Mouse (Mus musculus) embryonic facial prominence, embryonic 12.5 days (tissue): Measurements from ENCODE around the gene Mdfic. TPM values are rescaled to one million over a fixed set of nuclear protein-coding genes. Genes with fewer than 3 reads are reported as not detected.

Experiments used
- ATAC-seq: fragments of 200-750 bp; cut with Nextera tagmentation; 2 replicates; pipeline ENCODE4 v1.8.0; 2017; ENCODE audit not compliant: insufficient number of reproducible peaks, insufficient read depth, low FRiP score, low TSS enrichment
- H3K27ac ChIP-seq: fragments of 300-500 bp; sonication (generic); 2 replicates; pipeline ENCODE4 v1.5.1; 2016; ENCODE audit warnings: mild to moderate bottlenecking
- H3K27me3 ChIP-seq: fragments of 300-500 bp; sonication (generic); 2 replicates; pipeline ENCODE4 v1.6.1; 2016; ENCODE audit warnings: mild to moderate bottlenecking, moderate library complexity
- H3K36me3 ChIP-seq: fragments of 300-500 bp; sonication (generic); 2 replicates; pipeline ENCODE4 v1.6.1; 2016; ENCODE audit warnings: mild to moderate bottlenecking
- H3K4me1 ChIP-seq: fragments of 300-500 bp; sonication (generic); 2 replicates; pipeline ENCODE4 v1.6.1; 2016
- H3K4me2 ChIP-seq: fragments of 300-500 bp; sonication (generic); replicated peaks from 2 replicates; pipeline ENCODE4 v1.6.1; 2016; ENCODE audit warnings: mild to moderate bottlenecking, moderate library complexity
- H3K4me3 ChIP-seq: fragments of 300-500 bp; sonication (generic); 2 replicates; pipeline ENCODE4 v1.5.1; 2016; ENCODE audit warnings: mild to moderate bottlenecking
- H3K9ac ChIP-seq: fragments of 300-500 bp; sonication (generic); 2 replicates; pipeline ENCODE4 v1.6.1; 2016; ENCODE audit warnings: mild to moderate bottlenecking, moderate library complexity
- H3K9me3 ChIP-seq: fragments of 300-500 bp; sonication (generic); 2 replicates; pipeline ENCODE4 v1.6.1; 2016; ENCODE audit warnings: mild to moderate bottlenecking, moderate library complexity
- WGBS: fragments of 180-500 bp; shearing (Covaris S2); methylation state at CpG from one replicate; pipeline ENCODE4 v1.1.7; 2016; 5-methylcytosine and 5-hydroxymethylcytosine counted together
- polyA plus RNA-seq: library from polyadenylated mRNA; unstranded; fragments of >200 nt; fragmentation: Nextera tagmentation; extraction: Ambion mirVana; gene quantifications from 2 replicates; pipeline ENCODE4 v1.2.1, GENCODE M21; 2016

The Mdfic gene
- polyA plus RNA-seq, 1 experiment from 2014 or later = 13.6 TPM

DNA sequence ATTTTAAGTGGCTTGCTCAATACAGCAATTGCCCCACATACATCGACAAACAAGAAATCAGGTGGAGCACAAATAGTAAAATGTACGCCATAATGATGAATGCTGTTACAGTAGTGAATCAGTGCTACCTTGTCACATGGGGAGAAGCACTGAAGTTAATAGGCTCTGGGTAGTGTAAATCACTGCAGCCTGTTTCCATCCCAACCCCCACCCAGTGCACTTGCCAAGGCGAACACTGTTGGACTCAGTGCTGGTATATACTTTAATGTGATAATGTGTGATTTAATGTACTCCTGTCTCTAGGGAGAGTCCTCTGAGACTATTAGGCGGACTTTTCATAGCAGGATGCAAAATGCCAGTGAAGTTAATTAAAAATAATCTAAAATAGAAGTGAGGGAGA is 3.8 kb downstream of the Mdfic start:
- WGBS = 82% methylated on average over 4 of the region's 4 CpGs
- ATAC-seq = no peak
- H3K4me1 ChIP-seq = 0 out of 2 replicates have a peak, but pooled peaks cover 9% of the 10 kb centered on the region

DNA sequence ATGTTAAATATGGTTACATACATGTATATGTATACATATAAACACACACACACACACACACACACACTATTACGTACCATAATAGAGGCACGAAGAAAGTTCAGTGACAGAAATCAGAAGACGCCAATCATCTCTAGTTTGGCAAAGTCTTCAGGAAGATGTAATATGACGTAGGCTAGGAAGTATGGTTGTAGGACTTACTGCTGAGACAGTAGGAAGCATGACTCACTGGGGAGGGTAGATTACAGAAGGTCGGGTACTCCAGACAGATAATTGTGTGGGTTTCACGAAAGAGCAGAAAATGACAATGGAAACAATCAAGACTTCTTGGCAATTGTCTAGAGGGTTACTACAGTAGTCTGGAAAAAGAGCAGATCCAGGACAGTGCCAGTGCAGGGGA is 6.0 kb downstream of the Mdfic start:
- no peak for ATAC-seq
- no peak overlapping the region for H3K4me2 ChIP-seq
- H3K36me3 ChIP-seq = no peaks in the 10 kb centered on the region
- H3K27ac ChIP-seq = no peak overlapping the region
- no peaks in the 10 kb centered on the region for H3K9me3 ChIP-seq
- peaks cover 5% of the 10 kb centered on the region; the same call in 1 of the 2 replicates for H3K4me1 ChIP-seq
- H3K27me3 ChIP-seq = no peaks in the 10 kb centered on the region
- H3K9ac ChIP-seq = no peak overlapping the region
- 84% methylated on average over 6 of the region's 6 CpGs for WGBS
- H3K4me3 ChIP-seq = no peak overlapping the region

More for the DNA sequence above, 3.8 kb downstream of the Mdfic start:
- no peak overlapping the region for H3K27ac ChIP-seq
- no peaks in the 10 kb centered on the region for H3K9me3 ChIP-seq
- no peaks in the 10 kb centered on the region for H3K27me3 ChIP-seq
- H3K9ac ChIP-seq = no peak overlapping the region
- H3K4me2 ChIP-seq = no peak overlapping the region
- H3K36me3 ChIP-seq = no peaks in the 10 kb centered on the region
- H3K4me3 ChIP-seq = no peak overlapping the region

DNA sequence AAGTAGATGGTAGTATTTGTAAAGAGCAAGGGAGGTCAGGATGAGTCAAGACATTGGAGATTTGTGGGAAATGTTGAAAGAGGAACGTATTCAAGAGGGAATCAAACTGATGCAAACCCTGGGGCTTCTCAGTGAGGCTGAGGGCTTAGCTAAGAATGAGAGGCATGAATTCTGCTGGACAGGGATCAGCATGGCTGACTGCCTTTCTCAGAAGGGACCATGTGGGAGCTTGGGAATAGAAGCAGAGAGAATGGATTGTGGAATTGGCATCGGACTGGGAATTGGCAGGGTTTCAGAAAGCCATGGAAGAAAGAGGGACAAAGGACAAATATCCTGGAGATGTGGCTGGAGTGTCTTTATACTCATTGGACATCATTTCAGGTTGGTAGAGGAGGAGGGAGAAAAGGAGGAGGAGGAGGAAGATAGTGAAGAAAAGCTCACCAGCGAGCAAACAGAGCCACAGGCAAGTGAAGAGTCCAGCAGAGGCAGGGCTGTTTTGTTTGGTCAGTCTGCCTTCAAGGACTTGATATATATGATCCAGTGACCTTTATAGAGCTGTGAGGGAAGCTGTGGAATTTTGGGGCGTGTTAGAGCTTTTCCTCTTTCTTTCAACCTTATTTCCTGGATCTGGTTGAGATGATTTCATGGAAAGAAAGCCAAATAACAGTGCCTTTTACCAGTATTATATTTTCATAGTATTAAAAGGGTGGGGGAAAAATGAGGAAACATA is 7.4 kb downstream of the Mdfic start:
- Histone ChIP-seq H3K27me3 (no peaks in the 10 kb centered on the region), H3K4me1 (no peaks in the 10 kb centered on the region; the same call in 1 of the 2 replicates), H3K4me3 (no peak overlapping the region), H3K27ac (no peak overlapping the region), H3K9ac (no peak overlapping the region), H3K36me3 (no peaks in the 10 kb centered on the region), H3K9me3 (no peaks in the 10 kb centered on the region), H3K4me2 (no peak overlapping the region)
- 67% methylated on average over 4 of the region's 4 CpGs for WGBS
- ATAC-seq = no peak

DNA sequence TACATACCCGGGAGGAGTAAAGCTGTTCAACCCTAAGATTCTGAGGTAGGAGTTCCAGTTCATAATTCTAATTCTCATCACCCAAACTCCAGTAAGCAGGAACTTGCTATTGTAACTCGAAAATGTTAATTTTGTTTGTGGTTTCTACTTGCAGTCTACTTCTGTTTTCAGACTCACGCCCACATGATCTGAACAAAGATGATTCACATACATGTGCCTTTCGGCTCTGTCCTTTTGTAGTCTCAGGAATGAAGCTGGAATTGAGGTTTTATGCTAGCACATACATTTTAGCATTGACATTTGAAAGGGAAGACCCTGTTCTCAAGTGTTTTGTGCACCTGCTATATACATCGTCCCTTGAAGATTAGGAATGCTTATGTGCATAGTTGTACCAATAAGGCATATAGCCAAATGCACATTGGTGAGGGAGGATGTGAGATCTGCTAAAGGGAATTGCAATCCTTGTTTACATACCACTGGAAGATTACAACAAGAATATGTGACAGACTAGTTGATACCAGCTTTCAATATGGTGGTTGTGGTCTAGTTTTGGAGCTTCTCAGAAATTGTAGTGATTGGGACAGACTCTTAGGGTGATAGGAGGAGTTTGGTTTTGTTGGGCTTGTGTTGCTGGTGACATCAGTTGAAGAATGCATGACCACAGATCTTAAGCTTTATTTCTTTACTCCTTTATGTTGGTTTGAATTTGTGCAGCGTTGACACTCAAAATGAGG is 8.6 kb downstream of the Mdfic start:
- H3K27ac ChIP-seq = no peak overlapping the region
- 91% methylated on average over 6 of the region's 6 CpGs for WGBS
- H3K4me3 ChIP-seq = no peak overlapping the region
- no peak overlapping the region for H3K4me2 ChIP-seq
- no peaks in the 10 kb centered on the region for H3K9me3 ChIP-seq
- H3K27me3 ChIP-seq = no peaks in the 10 kb centered on the region
- H3K36me3 ChIP-seq = no peaks in the 10 kb centered on the region
- H3K9ac ChIP-seq = no peak overlapping the region
- no peak for ATAC-seq
- H3K4me1 ChIP-seq = no peaks in the 10 kb centered on the region; the same call in 1 of the 2 replicates

DNA sequence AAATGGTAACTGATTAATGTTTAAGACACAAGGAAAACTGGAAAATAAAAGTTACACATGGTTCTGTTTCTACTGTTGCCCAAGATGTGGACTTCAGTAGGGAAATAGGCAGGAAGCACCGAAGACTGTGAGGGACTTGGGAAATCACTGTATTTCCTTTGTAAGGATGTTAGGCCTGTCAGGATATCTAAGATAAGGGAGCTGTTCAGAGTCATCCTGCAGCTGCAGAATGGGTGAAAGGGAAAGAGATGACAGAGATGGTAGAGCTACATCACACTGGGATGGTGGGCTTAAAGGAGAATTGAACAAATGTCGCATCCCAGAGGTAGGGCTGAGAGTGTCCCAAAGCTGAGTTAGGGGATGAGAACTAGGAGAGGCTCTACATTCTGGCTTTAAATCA is 9.8 kb downstream of the Mdfic start:
- Histone ChIP-seq H3K27me3 (no peaks in the 10 kb centered on the region), H3K4me1 (no peaks in the 10 kb centered on the region; the same call in 1 of the 2 replicates), H3K36me3 (no peaks in the 10 kb centered on the region), H3K9ac (no peak overlapping the region), H3K4me3 (no peak overlapping the region), H3K27ac (no peak overlapping the region), H3K9me3 (no peaks in the 10 kb centered on the region), H3K4me2 (no peak overlapping the region)
- no peak for ATAC-seq
- WGBS = 92% methylated on average over 2 of the region's 2 CpGs

DNA sequence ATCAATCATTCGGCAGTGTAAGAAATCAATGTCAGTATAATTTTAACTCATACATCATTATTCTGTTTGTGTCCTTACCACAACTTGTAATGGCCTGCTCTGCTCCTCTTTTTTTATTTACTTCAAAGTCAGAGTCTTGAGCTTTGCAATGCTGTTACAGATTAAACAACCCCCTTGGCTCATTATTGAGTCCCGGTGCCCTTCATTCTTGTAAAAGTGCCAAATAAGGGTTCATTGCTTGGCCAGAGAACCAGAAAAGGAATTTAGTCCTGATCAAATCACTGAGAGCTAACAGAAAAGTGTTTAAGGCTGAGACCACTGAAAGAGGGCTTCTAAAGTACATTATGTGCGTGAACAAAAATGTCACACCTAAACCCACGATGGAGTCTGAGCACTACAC is 10.2 kb downstream of the Mdfic start:
- H3K9ac ChIP-seq = no peak overlapping the region
- 77% methylated on average over 4 of the region's 4 CpGs for WGBS
- H3K36me3 ChIP-seq = no peaks in the 10 kb centered on the region
- H3K4me2 ChIP-seq = no peak overlapping the region
- H3K4me3 ChIP-seq = no peak overlapping the region
- H3K9me3 ChIP-seq = no peaks in the 10 kb centered on the region
- H3K4me1 ChIP-seq = no peaks in the 10 kb centered on the region; the same call in 1 of the 2 replicates
- ATAC-seq = no peak
- no peaks in the 10 kb centered on the region for H3K27me3 ChIP-seq
- no peak overlapping the region for H3K27ac ChIP-seq

DNA sequence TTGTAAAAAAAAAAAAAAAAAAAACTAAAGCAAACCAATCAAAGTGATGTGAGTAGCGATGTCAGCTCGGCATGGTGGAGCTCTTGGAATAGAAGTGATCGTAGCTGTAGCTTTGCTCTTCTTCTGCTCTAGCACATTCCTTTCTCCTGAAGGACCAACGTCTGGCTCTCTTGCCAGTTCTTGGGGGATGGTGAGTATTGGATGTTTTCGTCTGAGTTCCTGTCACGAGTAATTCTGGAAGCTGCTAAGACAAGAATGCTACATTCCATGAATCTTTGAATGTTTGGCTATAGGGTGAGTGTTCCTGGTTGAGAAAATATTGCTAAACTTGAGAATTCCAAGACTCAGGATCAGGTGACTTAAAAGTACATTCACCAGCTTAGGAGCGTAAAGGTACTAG is 11.0 kb downstream of the Mdfic start:
- Histone ChIP-seq H3K27me3 (no peaks in the 10 kb centered on the region), H3K36me3 (no peaks in the 10 kb centered on the region), H3K27ac (no peak overlapping the region), H3K4me2 (no peak overlapping the region), H3K4me1 (no peaks in the 10 kb centered on the region; the same call in 1 of the 2 replicates), H3K9me3 (no peaks in the 10 kb centered on the region), H3K4me3 (no peak overlapping the region), H3K9ac (no peak overlapping the region)
- 66% methylated on average over 7 of the region's 7 CpGs for WGBS
- ATAC-seq = no peak

DNA sequence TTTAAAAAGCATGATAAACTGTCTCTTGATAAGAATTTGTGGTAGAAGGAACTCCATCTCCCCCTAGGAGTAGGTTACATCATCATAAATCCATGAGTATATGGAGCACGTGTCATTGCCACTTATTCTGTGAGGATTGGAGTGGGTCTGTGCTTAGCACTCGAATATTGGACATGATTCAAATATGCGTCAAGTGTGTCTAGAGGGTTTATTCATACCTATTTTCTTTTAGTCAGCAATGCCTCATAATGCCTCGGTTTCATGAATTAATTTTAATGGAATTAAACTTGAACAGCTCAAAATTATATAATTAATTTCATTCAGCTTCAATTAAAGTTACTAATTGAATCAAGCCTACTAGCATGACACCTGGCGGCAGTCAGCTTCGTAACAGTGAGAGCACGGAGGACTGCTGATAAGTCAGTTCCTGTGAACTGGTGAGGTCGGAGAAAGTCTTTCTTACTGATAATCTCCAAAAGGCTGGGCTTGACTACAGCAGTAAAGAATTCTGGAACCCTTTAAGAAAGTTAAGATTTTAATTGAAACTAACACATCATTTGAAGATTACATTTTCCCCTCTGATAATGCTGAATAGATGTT is 17.0 kb downstream of the Mdfic start:
- Histone ChIP-seq H3K27ac (no peak overlapping the region), H3K4me3 (no peak overlapping the region), H3K4me2 (no peak overlapping the region), H3K36me3 (0 out of 2 replicates have a peak, but pooled peaks cover 6% of the 10 kb centered on the region), H3K9me3 (no peaks in the 10 kb centered on the region), H3K9ac (no peak overlapping the region), H3K4me1 (no peaks in the 10 kb centered on the region), H3K27me3 (no peaks in the 10 kb centered on the region)
- no peak for ATAC-seq
- WGBS = 69% methylated on average over 8 of the region's 8 CpGs

DNA sequence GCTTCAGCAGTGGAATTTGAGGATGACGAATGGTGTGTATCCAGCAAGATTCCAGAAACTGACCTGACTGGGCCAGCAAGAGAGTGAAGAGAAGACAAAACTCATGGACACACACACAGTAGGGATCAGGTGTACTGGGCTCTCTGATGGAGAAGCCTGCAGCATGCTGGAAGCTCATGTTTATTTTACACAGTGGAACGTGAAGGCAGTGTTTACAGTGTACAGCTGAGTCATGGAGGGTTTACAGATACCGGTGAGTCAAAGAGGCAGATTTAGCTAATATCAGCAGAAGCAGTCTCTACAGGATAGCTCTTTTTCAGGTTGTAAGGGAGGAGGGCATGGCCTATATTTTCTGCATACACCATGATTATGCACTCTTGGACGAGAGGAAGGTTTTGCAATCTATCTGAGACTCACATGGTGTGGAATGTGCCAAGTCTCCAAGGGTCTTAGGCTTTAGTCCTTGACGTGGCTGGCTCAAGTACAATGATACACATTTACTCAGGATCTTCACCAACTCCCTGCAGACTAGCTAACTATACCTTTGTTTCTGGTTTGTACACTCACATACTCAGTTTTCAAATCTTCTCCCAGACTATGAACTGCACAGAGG is 18.0 kb downstream of the Mdfic start:
- no peak overlapping the region for H3K27ac ChIP-seq
- H3K4me3 ChIP-seq = no peak overlapping the region
- ATAC-seq = no peak
- no peaks in the 10 kb centered on the region for H3K27me3 ChIP-seq
- peaks cover 1% of the 10 kb centered on the region; the same call in 1 of the 2 replicates for H3K4me1 ChIP-seq
- H3K9ac ChIP-seq = no peak overlapping the region
- 81% methylated on average over 5 of the region's 5 CpGs for WGBS
- H3K9me3 ChIP-seq = no peaks in the 10 kb centered on the region
- no peak overlapping the region for H3K4me2 ChIP-seq
- 0 out of 2 replicates have a peak, but pooled peaks cover 6% of the 10 kb centered on the region for H3K36me3 ChIP-seq

DNA sequence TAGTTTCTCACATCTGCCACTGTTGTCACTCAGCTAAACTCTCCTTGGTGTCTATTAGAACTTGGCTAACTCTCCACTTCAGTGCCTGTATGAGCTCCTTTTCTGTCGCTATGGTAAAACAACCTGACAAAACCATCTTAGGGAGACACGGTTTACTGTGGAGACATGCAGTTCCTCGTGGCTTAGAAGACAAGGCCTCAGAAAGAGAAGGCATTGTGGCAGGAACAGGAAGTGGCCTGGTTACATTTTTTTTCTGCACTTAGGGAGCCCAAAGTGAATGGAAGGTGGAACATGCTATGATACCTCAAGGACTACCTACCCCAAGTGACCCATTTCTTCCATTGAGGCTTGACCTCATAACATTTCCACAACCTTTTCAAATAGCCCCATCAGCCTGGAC is 18.7 kb downstream of the Mdfic start:
- 82% methylated on average over 3 of the region's 3 CpGs for WGBS

DNA sequence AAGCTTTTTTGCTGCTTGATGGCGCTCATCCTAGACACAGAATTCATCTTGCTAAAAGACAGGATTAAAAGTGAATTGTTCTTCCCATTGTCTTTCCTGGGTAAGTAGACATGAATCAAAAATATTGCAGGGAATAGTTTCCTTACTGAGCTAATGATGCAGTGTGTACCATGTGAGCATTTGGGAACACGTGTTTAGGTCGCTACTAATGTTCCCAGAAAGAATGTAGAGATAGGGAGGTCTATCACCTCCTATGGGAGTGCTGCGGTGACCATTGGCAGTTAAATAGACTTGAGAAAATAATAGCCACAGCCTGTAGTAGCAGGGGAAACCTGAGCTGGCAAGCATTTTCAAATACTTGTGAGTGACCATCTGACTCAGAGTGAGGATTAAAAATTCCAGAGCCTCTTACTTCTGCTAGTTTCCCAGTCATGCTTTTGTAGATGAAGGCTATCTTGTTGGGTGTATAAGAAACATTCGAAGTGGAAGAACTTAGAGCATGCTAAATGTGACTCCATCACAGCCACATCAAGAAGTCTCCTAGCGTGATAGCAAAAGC is 22.2 kb downstream of the Mdfic start:
- ATAC-seq = no peak
- H3K4me2 ChIP-seq = no peak overlapping the region
- no peaks in the 10 kb centered on the region for H3K9me3 ChIP-seq
- H3K27me3 ChIP-seq = no peaks in the 10 kb centered on the region
- peaks cover 6% of the 10 kb centered on the region; the same call in 1 of the 2 replicates for H3K4me1 ChIP-seq
- no peak overlapping the region for H3K4me3 ChIP-seq
- 78% methylated on average over 6 of the region's 6 CpGs for WGBS
- no peak overlapping the region for H3K27ac ChIP-seq
- H3K9ac ChIP-seq = no peak overlapping the region
- H3K36me3 ChIP-seq = peaks cover 6% of the 10 kb centered on the region; the same call in 1 of the 2 replicates

More for the DNA sequence above, 18.7 kb downstream of the Mdfic start:
- 0 out of 2 replicates have a peak, but pooled peaks cover 6% of the 10 kb centered on the region for H3K36me3 ChIP-seq
- no peaks in the 10 kb centered on the region for H3K9me3 ChIP-seq
- no peak overlapping the region for H3K27ac ChIP-seq
- H3K4me3 ChIP-seq = no peak overlapping the region
- no peaks in the 10 kb centered on the region for H3K27me3 ChIP-seq
- no peak overlapping the region for H3K9ac ChIP-seq
- ATAC-seq = no peak
- peaks cover 6% of the 10 kb centered on the region; the same call in 1 of the 2 replicates for H3K4me1 ChIP-seq
- no peak overlapping the region for H3K4me2 ChIP-seq
